ENCODE assay signal across 19 mouse cellular contexts in genomic region chr12:90202501-90202900, GRCm38 (mm10).
DNase-seq lines count a peak whose midpoint lies in the region; ATAC-seq and TF ChIP-seq lines count a peak whose summit lies in the region.
"Had no signal": no experiment of that assay in that cellular context is flagged by ENCODE, and none has a peak within 500 bp of the region (broad histone marks: within the 10 kb centered on the region; RNA-seq: fewer than 3 reads in every experiment).

No protein-coding gene starts in this region.

- no peaks in the 10 kb centered on the region for H3K9me3 ChIP-seq in liver, embryonic 12.5 days (replicated peaks)
- H3K9me3 ChIP-seq: embryonic facial prominence, embryonic 10.5 days; embryonic facial prominence, embryonic 12.5 days; forebrain, embryonic 10.5 days; forebrain, embryonic 12.5 days had no signal

- H3K36me3 ChIP-seq in liver, adult 2 months (ENCODE audit: control insufficient read depth, insufficient read depth, low read length) = no peaks in the 10 kb centered on the region
- H3K36me3 ChIP-seq in liver, embryonic 12.5 days = no peaks in the 10 kb centered on the region
- H3K36me3 ChIP-seq: embryonic facial prominence, embryonic 10.5 days; embryonic facial prominence, embryonic 12.5 days; forebrain, embryonic 10.5 days; forebrain, embryonic 12.5 days had no signal

- H3K79me2 ChIP-seq in liver, adult 2 months (ENCODE audit: control insufficient read depth, insufficient read depth, low read length) = no peaks in the 10 kb centered on the region

- H3K4me3 ChIP-seq in liver, adult 2 months (ENCODE audit: insufficient read depth, low read depth, low read length) = no peak overlapping the region
- H3K4me3 ChIP-seq in liver, embryonic 12.5 days = no peak overlapping the region
- H3K4me3 ChIP-seq: embryonic facial prominence, embryonic 10.5 days; embryonic facial prominence, embryonic 12.5 days; forebrain, embryonic 10.5 days; forebrain, embryonic 12.5 days had no signal

- no peak overlapping the region for H3K4me2 ChIP-seq in liver, embryonic 12.5 days
- H3K4me2 ChIP-seq: embryonic facial prominence, embryonic 12.5 days; forebrain, embryonic 12.5 days had no signal

- peak; percentile 26 for DNase-seq in adrenal gland, postnatal 10 days
- no peak for DNase-seq in adrenal gland, postnatal 4 days (ENCODE audit: low spot score in 2 of 2)
- peak; percentile 86 for DNase-seq in liver, adult 2 months (ENCODE audit: extremely low read depth, low read depth, low spot score)
- peak; percentile 38 for DNase-seq in gonadal fat pad, adult 2 months (ENCODE audit: low read depth)
- DNase-seq in embryo, embryonic 10 days (ENCODE audit: low spot score) = no peak
- DNase-seq: adrenal gland, postnatal 25 days; cerebellum, adult 11 months; cerebellum, adult 18-20 months; cerebellum, adult 8-10 months; cerebellum, adult 9-11 months; cerebellum, postnatal 14 days; cerebellum, postnatal 36 days had no signal

- no peak overlapping the region for H3K27ac ChIP-seq in liver, adult 2 months (replicated peaks; ENCODE audit: insufficient read depth, low read depth, low read length)
- no peak overlapping the region for H3K27ac ChIP-seq in liver, embryonic 12.5 days
- H3K27ac ChIP-seq: embryonic facial prominence, embryonic 10.5 days; embryonic facial prominence, embryonic 12.5 days; forebrain, embryonic 10.5 days; forebrain, embryonic 12.5 days had no signal

- no peaks in the 10 kb centered on the region for H3K4me1 ChIP-seq in liver, adult 2 months (ENCODE audit: control insufficient read depth, insufficient read depth, low read length)
- no peaks in the 10 kb centered on the region for H3K4me1 ChIP-seq in liver, embryonic 12.5 days
- H3K4me1 ChIP-seq: embryonic facial prominence, embryonic 12.5 days; forebrain, embryonic 10.5 days; forebrain, embryonic 12.5 days had no signal

- 65% methylated on average over 1 of the region's 1 CpGs for WGBS in liver, adult 2 months
- WGBS in liver, embryonic 12.5 days (ENCODE audit: insufficient replicate concordance) = 87% methylated on average over 1 of the region's 1 CpGs

- no peak for TF ChIP-seq POLR2A in liver, adult 2 months (IDR thresholded peaks at IDR 0.05; ENCODE audit: extremely low read depth, insufficient read depth, low read length)

- TF ChIP-seq CTCF in liver, adult 2 months (IDR thresholded peaks at IDR 0.05; ENCODE audit: low read depth, low read length) = no peak

- no peak overlapping the region for H3K9ac ChIP-seq in liver, adult 2 months (ENCODE audit: low read depth, low read length)
- H3K9ac ChIP-seq in liver, embryonic 12.5 days = no peak overlapping the region
- H3K9ac ChIP-seq: embryonic facial prominence, embryonic 12.5 days; forebrain, embryonic 12.5 days had no signal

- H3K27me3 ChIP-seq in liver, adult 2 months (ENCODE audit: control insufficient read depth, insufficient read depth, low read length) = no peaks in the 10 kb centered on the region
- H3K27me3 ChIP-seq in liver, embryonic 12.5 days (replicated peaks) = no peaks in the 10 kb centered on the region
- H3K27me3 ChIP-seq: embryonic facial prominence, embryonic 12.5 days; forebrain, embryonic 12.5 days had no signal

- no peak for ATAC-seq in liver, embryonic 12.5 days
- ATAC-seq: forebrain, embryonic 14.5 days; forebrain, embryonic 16.5 days had no signal

Comparison
In these comparisons a context has a peak if more than half of its experiments do, and no peak if none do; other contexts are left out.
1. DNase-seq: peak in adrenal gland, postnatal 10 days (single experiment), liver, adult 2 months (single experiment) and gonadal fat pad, adult 2 months (single experiment); none in adrenal gland, postnatal 4 days (0 of 2) and embryo, embryonic 10 days (single experiment).